Mouse (Mus musculus) CD4-positive helper T cell, adult 2 months (primary cell): ENCODE data around the gene Gm11555.
"Not testable (repeated sequence)": the region's sequence is repeated elsewhere in the genome, so short reads cannot be mapped to it uniquely, and the experiment has no call there.

Source experiments
- DNase-seq: peaks from one replicate; pipeline ENCODE4 v3.0.0-alpha.2; 2012; ENCODE audit warnings: low read depth, missing footprints, low spot score

The Gm11555 gene

DNA sequence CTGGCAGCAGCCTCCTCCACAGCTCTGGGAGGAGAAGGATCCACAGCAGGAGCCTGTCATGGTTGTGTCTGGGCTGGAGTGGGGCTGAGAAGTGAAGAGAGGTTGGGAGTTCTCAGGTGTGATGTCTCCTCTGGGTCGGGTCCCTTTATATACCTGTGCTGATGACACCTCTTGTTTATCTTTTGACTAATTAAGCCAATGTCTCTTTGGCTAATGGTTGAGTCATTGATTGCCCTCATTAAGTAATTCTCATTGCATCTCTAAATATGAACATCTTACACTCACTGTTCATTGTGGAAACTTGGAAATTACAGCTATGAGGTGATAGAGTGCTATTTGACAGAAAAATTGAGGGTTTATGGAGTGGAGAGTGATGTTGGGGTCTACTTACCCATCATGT lies 46.8 kb downstream of the Gm11555 start, which contains the start of gene Gm11938:
Gene Gm11938 (minus strand): TSS at position 101 of the 400 bp plus-strand sequence.
- DNase-seq, result not testable (repeated sequence)
